11 mouse cellular contexts compared by ENCODE assay signal in genomic region chr13:111944089-111944406, GRCm38 (mm10).
DNase-seq lines count a peak whose midpoint lies in the region; ATAC-seq lines count a peak whose summit lies in the region.
"Had no signal": no experiment of that assay in that cellular context is flagged by ENCODE, and none has a peak within 500 bp of the region (broad histone marks: within the 10 kb centered on the region; RNA-seq: fewer than 3 reads in every experiment).

No protein-coding gene starts in this region.

- H3K36me3 ChIP-seq in intestine, embryonic 14.5 days (ENCODE audit: control insufficient read depth, insufficient read depth, low read length): no peaks in the 10 kb centered on the region
- H3K36me3 ChIP-seq in intestine, embryonic 15.5 days: no peaks in the 10 kb centered on the region
- H3K36me3 ChIP-seq in embryonic facial prominence, embryonic 11.5 days (replicated peaks; ENCODE audit: control insufficient read depth, insufficient read depth, low read depth, low read length): no peaks in the 10 kb centered on the region
- H3K36me3 ChIP-seq: G1E; liver, embryonic 15.5 days had no signal

- peak; percentile 20; the same call in 1 of the 2 replicates for ATAC-seq in intestine, embryonic 14.5 days (replicated peaks; ENCODE audit: low FRiP score, low TSS enrichment, low read depth)
- ATAC-seq in intestine, embryonic 15.5 days: no peak
- ATAC-seq in embryonic facial prominence, embryonic 11.5 days (replicated peaks; ENCODE audit: insufficient number of reproducible peaks, low FRiP score, low TSS enrichment, low read depth): no peak
- 0 out of 2 replicates have a peak, but pooled peaks have one; percentile 28 for ATAC-seq in monocyte, adult 5-6 weeks (replicated peaks; ENCODE audit: insufficient number of reproducible peaks, low FRiP score, low TSS enrichment, poor library complexity, severe bottlenecking)

- no peaks in the 10 kb centered on the region for H3K27me3 ChIP-seq in intestine, embryonic 14.5 days (replicated peaks; ENCODE audit: control insufficient read depth, insufficient read depth, low read length)
- no peaks in the 10 kb centered on the region for H3K27me3 ChIP-seq in intestine, embryonic 15.5 days (replicated peaks)
- H3K27me3 ChIP-seq in embryonic facial prominence, embryonic 11.5 days (ENCODE audit: control insufficient read depth, insufficient read depth, low read length): no peaks in the 10 kb centered on the region

- WGBS in intestine, embryonic 14.5 days: 22% methylated on average over 5 of the region's 5 CpGs
- WGBS in intestine, embryonic 15.5 days: 23% methylated on average over 5 of the region's 5 CpGs
- WGBS in embryonic facial prominence, embryonic 11.5 days: 5% methylated on average over 5 of the region's 5 CpGs

- H3K27ac ChIP-seq in intestine, embryonic 14.5 days (ENCODE audit: low read depth): peak overlapping the region; percentile 47; the same call in 1 of the 2 replicates
- H3K27ac ChIP-seq in intestine, embryonic 15.5 days: no peak overlapping the region
- 0 out of 2 replicates have a peak overlapping the region, but pooled peaks have one; percentile 13 for H3K27ac ChIP-seq in embryonic facial prominence, embryonic 11.5 days (replicated peaks; ENCODE audit: low read depth, low read length)

- no peak for DNase-seq in intestine, embryonic 14.5 days (ENCODE audit: low spot score)
- DNase-seq in embryonic facial prominence, embryonic 11.5 days (ENCODE audit: low spot score): no peak
- DNase-seq in layer of hippocampus, adult 8-10 months (ENCODE audit: low spot score in 2 of 2): peak; percentile 20 to 23
- no peak for DNase-seq in adrenal gland, postnatal 36 days
- DNase-seq in natural killer cell, adult 2 months (ENCODE audit: low spot score in 2 of 2): no peak
- DNase-seq in embryo, embryonic 9.5 days (ENCODE audit: extremely low spot score): no peak
- DNase-seq: thymus, postnatal 4 days had no signal

- H3K4me3 ChIP-seq in intestine, embryonic 14.5 days (ENCODE audit: low read depth, low read length): no peak overlapping the region
- H3K4me3 ChIP-seq in intestine, embryonic 15.5 days (replicated peaks): no peak overlapping the region
- no peak overlapping the region for H3K4me3 ChIP-seq in embryonic facial prominence, embryonic 11.5 days (ENCODE audit: low read depth, low read length)
- H3K4me3 ChIP-seq: liver, embryonic 15.5 days had no signal

- H3K4me2 ChIP-seq in intestine, embryonic 14.5 days (ENCODE audit: low read length): no peak overlapping the region
- no peak overlapping the region for H3K4me2 ChIP-seq in intestine, embryonic 15.5 days (replicated peaks)
- H3K4me2 ChIP-seq in embryonic facial prominence, embryonic 11.5 days (ENCODE audit: low read depth, low read length): no peak overlapping the region
- H3K4me2 ChIP-seq: liver, embryonic 15.5 days had no signal

- peaks cover 12% of the 10 kb centered on the region; the same call in 1 of the 2 replicates for H3K4me1 ChIP-seq in intestine, embryonic 14.5 days (replicated peaks; ENCODE audit: control insufficient read depth, insufficient read depth, low read length)
- peaks cover 8% of the 10 kb centered on the region; the same call in 1 of the 2 replicates for H3K4me1 ChIP-seq in intestine, embryonic 15.5 days (replicated peaks)
- H3K4me1 ChIP-seq in embryonic facial prominence, embryonic 11.5 days (ENCODE audit: control insufficient read depth, insufficient read depth, low read length): no peaks in the 10 kb centered on the region

- no peaks in the 10 kb centered on the region for H3K9me3 ChIP-seq in intestine, embryonic 14.5 days (ENCODE audit: control insufficient read depth, low read length)
- H3K9me3 ChIP-seq in intestine, embryonic 15.5 days: no peaks in the 10 kb centered on the region
- no peaks in the 10 kb centered on the region for H3K9me3 ChIP-seq in embryonic facial prominence, embryonic 11.5 days (replicated peaks; ENCODE audit: control insufficient read depth, low read length)
- H3K9me3 ChIP-seq: G1E; liver, embryonic 15.5 days had no signal

- no peak overlapping the region for H3K9ac ChIP-seq in intestine, embryonic 14.5 days (ENCODE audit: low read length)
- H3K9ac ChIP-seq in intestine, embryonic 15.5 days: no peak overlapping the region
- no peak overlapping the region for H3K9ac ChIP-seq in embryonic facial prominence, embryonic 11.5 days (replicated peaks; ENCODE audit: low read length)
- H3K9ac ChIP-seq: liver, embryonic 15.5 days had no signal

Comparison
In these comparisons a context has a peak if more than half of its experiments do, and no peak if none do; other contexts are left out.
1. ATAC-seq: peak in intestine, embryonic 14.5 days (single experiment) and monocyte, adult 5-6 weeks (single experiment); none in intestine, embryonic 15.5 days (single experiment) and embryonic facial prominence, embryonic 11.5 days (single experiment).
2. DNase-seq: peak in layer of hippocampus, adult 8-10 months (2 of 2); none in intestine, embryonic 14.5 days (single experiment), embryonic facial prominence, embryonic 11.5 days (single experiment), adrenal gland, postnatal 36 days (0 of 2), natural killer cell, adult 2 months (0 of 2) and embryo, embryonic 9.5 days (single experiment).